Mouse (Mus musculus): ENCODE measurements around the gene Cfap97d2.
A peak's percentile ranks its signal among the peaks of the same experiment; 100 is the strongest.

DNA sequence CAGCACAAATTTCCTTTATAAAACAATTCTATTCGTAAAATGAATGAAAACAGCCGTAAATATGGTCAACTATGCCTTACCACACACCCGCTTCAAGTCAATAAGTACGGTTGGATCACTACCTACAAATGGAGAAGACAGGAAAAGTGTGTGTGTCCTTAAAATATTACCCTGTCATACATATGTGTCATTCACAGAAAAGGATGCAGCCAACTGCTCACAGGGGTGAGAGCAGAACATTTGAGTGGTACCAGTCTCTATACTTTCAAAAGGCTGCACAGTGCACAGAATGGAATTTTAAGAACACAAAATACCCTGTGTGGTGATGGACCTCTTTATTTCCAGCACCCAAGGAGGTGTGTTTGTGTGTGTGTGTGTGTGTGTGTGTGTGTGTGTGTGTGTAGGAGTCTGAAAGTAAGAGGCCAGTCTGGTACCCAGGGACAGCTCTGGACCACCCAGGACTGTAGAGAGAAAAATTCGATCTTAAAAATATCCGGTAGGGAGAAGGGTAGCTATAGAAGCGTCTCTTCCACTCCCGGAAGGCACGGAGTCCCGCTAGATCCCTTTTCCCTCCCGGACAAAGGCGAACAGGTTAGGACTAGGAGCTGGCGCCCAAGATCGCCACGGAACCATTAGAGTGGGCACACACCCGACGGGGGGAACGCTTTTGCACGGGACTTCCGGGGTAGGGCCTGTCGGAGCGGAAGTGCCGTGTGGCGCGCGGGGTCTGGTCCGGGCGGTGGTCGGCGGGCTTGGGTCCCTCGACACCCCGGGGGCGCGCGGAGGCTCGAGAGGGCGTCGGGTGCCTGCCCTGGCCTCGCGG lies 51.5 kb downstream of the Cfap97d2 start, which contains the start of gene Cdc16:
- TF ChIP-seq CTCF (IDR thresholded peaks at IDR 0.05; ENCODE audit: extremely low read depth, insufficient read length, insufficient replicate concordance, low read depth, low read length) (no peak), POLR2A (IDR thresholded peaks at IDR 0.05; ENCODE audit: low read depth, low read length) (peak; percentile 49; the same call in 1 of the 2 replicates)
